Mouse (Mus musculus) hindlimb bud, embryonic 11.5 days (tissue): ENCODE measurements at regions not wholly inside any gene's neighbourhood (a gene's known extent, or its start where the extent isn't known, plus 50 kb on each side); places are given as distances from the start of the nearest gene placed in this dataset.

Experiments
- DNase-seq: peaks from one replicate; pipeline ENCODE4 v3.0.0-alpha.2; 2012; ENCODE audit warnings: low read depth, low spot score; ENCODE audit errors: extremely low spot score

DNA sequence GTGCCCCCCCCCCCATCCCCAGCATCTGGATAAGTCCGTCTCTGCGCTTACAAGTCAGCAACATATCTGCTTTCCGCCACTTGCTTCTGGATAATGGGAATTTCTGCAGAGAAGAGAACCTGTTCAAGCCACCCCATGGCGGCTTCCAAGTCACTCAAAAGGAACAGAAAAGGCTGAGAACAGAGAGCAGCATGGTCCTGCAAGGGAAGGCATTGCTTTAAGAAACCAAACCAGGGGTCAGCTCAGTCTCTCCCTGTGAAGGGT lies 137.5 kb upstream of the Mafb start:
- DNase-seq, result no peak

DNA sequence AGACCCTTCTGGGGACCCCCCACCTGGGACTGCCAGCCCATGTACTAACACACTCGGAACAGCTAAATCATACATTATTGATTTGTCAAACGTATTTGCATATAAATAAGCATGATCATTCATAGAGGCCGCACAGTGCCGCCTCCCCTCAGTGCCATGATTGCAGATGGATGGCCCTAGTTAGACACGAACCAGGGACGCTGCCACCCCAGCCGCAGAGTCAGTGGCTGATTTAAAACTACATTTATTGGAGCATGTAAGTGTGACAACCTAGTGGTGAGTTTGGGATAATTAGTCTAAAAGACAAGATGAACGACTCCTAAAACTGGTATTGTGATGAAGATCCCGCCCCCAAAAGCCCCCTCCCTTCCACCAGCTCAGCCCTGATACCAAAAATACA lies 138.3 kb upstream of the Top1 start:
- no peak for DNase-seq

DNA sequence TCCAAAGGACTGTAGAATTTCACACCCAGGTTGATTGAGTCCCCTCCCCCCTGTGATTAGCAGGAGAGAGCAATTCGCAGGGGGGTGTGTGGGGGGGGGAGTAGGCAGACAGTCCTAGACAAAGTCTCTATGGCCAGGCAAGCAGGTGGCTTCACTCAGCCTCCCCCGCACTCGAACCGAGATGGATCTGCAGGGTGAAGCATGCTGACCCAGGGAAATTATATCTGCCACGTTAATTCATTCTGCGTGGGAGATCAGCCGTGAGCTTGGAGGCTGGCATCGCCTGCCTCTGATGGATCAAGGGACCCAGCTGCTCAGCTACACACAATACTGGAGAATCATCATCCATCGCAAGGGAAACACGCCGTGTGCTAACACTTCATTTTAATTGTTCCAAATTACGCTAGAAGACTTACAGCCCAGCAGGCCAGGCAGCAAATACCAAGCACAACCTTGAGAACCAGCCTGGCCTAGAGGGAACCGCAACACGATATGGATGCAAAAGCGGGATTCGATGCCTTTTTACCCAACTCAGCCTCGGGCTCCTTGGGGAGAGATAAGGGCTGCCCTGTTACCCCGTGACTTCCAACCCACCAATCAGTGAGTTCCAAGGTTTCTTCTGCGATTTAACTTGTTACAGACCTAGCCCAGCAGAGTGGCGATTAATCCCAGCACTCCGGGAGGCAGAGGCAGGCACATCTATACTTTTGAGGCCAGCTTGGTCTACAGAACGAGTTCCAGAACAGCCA lies 137.7 kb upstream of the Top1 start:
- no peak for DNase-seq

DNA sequence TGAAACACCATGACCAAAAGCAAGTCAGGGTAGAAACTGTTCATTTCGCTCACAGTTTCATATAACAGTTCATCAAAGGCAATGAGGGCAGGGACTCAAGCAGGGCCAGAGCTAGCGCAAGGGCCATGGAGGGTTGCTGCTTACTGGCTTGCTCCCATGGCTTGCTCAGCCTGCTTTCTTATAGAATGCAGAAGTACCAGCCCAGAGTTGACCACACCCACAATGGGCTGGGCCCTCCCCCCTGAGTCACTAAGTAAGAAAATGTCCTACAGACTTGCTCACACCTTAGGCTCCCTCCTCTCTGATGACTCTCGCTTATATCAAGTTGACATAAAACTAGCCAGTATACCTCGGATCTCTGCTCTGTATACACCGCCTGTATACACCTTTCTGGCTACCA lies 135.5 kb upstream of the Top1 start:
- no peak for DNase-seq

DNA sequence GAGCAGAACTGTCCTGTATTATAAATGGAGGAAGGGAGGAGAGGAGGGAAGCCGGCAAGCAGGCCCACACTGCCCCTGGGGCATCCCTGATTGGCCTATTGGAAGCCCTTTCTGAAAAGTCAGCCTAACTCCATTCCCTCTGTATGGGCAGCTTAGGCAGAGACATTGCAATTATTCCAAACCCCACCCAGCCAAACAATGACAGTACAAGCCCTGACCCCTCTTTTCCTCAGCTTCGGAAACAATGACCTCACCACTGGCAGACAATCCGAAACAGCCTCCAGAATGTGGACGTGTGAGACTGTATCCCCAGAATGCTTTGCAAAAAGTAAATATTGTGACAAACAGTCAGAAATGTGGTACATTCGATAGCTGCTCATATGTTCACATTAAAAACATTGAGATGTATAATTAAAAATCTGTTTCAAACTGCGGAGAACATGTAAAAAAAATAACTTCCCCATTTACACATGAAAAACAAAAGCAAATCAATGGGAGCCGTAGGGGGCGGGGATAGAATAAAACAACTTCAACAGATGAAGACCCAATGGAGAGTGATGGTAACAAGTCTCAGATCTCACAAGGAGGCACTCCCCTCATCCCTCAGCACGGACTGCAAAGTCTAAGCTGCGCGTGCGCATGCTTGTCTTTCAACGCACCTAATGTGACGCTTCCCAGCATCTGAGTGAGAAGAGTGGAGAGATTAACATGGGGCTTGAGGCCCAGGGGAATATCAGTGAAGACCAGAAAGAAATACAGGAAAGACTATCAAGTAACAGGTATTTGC lies 134.9 kb upstream of the Top1 start:
- no peak for DNase-seq

DNA sequence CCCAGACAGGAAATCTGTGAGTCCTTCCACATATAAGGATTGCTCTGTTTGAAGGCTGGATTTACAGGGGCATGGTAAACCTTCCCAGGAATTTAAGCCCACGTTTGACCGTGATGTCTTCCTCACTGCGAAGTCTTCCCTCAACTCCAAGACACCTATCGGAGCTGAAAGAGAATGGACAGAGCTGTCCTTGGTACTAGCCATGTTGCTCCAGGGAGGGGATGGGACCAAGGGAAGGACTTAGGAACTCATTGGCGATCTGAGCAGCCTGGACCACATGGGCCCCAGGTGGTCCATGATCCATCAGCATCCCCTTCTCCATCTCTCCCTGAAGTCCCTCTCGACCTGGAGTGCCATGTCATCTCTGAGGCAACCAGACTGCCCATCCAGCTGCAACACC lies 130.1 kb upstream of the Top1 start:
- no peak for DNase-seq

DNA sequence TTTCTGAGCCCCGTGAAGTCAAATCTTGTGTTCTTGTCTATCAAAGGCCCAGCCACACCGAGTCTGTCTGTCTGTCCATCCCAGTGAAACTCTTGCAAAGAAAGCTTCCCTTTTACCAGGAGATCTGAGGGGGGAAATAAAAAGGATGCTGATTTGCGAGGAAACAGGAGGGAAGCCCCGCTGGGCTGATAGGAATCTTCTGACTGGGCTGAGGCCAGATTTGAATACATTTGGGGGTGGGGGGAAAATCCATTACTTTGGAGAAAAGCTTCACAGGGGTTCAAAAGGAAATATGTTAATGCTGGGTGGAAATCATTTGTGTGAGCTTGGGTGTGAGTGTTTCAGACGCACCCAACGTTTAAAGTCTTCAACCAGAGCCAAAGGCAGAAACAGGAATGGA lies 129.2 kb upstream of the Top1 start:
- no peak for DNase-seq

DNA sequence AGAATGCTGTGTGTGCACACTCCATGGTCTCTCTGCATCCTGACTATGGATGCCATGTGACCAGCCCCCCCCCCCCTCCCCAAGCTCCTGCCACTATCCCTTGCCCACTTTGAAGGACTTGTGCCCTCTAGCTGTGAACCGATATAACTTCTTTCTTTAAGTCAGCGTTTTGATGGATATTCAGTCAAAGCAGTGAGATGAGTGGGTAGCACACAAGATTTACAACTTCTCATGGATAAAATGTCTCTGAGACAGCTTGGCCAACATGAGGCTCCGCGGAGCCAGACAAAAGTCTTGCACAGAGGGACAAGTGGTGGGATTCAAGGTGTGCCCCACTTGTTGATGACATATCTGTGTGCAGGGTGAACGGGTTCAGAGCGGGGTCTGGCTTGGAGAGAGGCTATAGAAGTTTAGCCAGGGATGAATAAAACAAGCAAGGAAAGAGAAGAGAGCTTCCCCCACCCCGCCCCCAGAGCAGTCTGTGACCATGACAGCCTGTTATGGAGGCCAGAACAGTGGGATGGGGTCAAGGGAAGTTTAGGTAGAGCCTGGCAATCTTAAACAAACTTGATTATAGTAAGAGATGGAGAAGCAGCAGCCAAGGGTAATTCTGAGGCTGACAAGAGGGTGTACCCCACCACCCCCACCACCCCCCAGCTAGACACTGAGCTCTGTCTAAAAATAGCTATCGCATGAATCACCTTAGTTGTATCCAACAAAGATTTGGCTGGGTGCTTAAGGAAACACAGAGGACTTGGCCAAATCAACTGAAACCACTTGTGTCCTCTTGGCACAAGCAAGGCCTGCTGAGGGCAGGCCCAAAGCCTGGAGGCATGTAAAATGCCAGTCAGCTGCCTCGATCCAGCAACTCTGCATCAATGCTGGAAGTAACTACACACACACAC lies 120.1 kb upstream of the Top1 start:
- no peak for DNase-seq

DNA sequence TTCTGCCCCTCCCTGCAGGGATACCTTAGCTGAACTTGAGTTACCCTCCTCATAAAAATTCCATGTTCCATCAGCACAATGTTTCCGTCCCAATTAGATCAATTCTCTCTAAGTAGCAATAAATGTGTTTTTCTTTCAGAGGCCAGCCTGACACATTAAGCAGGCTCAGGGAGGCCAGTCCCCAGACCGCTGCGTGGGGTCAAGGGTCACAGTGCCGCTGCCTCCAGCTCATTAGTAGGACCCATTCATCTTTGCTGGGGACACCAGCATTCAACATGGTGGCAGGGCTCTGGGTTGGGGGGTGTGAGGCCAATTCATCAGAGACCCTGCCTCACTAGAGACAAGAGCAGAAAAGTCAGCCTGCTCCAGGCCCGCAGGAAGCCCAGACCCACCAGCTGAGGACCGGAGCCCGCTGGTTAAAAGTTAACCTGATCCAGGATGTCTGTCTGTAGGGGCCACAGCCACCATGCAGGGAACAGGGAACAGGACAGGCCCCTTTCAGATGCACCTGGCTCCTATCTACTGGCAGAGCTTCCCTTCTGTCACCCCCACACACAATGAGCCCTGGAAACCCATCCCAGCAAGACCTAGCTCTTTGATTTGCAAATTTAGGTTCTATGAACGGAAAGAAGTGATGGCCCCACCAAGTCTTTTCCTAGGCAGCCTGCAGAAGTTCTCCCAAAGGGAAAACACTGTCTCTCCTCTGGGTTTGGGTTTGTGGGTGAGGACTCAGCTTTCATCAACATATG lies 119.1 kb upstream of the Top1 start:
- DNase-seq, result no peak

DNA sequence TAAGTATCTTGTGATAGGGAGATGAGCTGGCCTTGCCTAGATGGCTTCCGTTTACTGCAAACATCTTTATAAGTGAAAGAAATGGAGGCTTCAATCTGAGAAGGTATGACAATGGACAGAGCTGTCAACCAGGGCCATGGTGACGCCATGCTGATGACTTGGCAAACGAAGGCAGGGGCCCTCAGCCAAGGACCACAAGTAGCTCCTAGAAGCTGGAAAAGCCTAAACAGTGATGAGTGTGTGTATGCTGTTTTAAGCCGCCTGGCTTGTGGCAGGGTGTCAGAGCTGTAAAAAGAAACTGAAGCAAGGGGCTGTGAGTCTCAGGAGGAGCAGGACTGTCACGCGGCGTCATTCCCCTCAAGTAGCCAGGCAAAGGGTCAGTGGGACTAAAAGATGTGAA lies 116.4 kb upstream of the Top1 start:
- DNase-seq, result no peak

DNA sequence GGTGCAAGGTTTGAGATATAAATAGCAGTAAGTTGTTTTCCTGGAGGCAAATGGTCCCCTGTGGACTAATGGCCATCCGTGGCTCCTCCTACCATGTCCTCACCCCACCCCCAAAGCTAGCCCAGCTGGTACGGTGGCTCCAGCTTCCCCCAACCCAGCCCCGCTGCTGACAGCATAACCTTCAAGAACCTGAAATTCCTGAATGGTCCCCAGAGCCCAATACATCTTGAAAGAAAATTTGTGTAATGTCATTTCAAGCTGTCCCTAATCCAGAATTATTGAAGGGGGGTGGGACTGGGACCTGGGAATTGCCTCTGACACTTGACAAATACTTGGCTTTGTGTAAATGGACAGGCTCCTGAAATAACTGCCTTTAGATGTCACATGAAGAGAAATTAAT lies 115.3 kb upstream of the Top1 start:
- no peak for DNase-seq

DNA sequence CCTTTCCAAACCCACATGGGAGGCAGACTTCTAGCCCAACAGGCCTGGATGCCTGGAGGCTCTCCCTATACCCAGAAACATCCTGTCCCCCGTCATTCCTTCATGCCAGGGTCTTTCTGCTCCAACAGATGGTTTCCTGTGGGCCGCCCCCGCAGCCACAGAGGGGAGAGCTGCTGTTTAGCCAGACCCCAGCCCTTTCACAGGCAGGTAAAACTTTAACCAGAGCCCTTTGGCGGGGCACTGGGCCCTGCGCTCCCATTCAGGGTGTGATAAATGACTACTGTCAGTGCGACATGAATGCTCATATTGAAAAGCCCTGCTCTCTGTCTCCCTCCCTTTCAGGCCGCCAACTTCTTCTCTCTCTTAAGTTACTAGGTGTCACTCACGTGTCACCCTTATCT lies 108.4 kb upstream of the Top1 start:
- DNase-seq, result no peak

DNA sequence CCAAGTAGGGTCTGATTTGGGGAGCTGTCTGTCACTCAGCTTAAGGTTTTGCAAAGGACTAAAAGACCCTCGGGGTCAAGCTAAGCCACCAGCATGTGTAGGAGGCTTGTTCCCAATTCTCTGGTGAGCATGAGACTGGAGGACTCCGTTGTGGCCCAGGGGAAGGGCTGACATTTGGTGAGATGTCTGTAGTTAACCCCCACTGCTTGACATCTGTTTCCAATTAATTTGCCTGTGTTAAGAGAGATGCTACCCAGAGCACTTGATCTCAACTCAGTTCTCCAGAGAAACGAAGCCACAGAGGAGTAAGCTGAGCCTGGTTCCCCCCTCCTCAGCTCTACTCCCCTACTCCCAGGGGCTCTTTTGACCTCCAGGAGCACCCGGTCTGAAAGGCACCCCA lies 100.2 kb upstream of the Top1 start:
- DNase-seq, result no peak

DNA sequence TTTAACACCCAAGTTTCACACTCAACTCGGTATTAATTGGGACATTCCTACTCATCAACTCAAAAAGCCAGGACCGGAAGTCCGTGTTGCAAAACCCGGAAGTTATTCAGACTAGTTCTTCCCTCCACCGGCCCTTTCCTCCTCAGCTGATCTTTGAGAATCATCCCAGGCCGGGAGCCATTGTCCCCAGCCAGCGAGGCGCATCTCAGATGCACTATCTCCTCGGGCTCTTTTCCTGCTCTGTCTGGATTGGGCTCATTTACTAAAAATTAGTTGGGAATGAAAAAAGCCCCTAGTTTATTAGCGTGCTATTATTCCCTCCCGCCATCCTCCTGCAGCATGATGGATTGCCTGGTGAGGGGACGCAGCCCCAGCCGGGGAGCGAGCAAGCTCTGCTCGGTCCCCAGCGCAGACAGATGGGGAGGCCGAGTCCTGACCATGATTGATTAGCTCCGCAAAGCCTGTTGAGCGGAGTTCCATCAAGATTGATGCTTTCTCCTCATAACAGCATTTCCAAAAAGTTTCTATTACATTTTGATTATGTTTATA lies 93.5 kb upstream of the Top1 start:
- no peak for DNase-seq

DNA sequence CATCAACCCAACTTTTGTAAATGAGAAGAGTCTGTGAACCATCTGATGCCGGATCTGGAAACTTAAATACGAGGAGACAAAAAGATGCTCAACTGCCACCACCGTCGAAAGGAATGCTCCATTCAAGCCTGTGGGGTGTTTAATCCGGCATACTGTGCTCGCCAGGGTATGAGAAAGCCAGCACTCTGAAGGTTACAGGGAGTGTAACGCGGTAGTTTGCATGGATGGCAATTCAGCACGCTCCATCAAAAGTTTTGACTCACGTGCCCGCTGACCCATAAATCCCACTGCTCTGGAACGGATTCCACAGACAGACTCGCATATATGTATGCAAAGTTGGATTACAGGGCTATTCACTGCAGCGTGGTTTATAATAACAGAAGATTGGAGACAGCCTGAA lies 84.0 kb upstream of the Top1 start:
- DNase-seq, result no peak

DNA sequence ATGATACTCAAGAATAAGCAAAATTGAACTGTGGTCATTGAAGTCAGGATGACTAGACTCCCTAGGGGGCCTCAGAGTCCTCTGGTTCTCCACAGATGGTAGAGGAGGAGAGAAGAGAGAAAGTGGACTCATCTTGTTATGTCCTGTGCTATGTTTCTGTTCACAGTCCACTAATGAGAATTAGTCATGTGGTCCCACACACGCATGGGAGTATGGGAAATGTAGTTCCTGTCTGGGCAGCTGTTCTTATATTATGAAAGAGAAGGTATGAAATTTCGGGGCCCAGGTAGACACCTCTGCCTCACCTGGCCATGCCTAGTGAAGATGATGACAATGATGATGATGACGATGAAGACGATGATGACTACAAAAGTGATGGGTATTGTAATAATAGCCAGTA lies 77.9 kb upstream of the Top1 start:
- no peak for DNase-seq

DNA sequence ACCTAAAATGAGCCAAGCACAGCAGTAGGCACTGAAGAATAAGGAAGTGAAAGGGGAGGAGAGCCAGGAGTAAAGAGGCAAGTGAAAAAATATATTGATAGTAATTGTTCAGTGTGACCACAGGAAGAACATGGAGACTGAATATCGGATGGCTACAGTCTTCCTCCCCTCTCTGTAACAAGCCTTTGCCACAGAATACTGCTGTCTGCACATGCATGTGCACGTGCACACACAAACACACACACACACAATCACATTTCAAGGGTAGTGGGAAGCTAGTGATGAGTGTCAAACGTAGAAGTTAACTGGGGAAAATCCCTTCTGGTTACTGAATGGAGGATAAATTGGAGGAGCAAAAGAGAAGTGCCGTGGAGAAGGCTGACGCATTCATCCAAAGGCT lies 76.2 kb upstream of the Top1 start:
- DNase-seq, result no peak

DNA sequence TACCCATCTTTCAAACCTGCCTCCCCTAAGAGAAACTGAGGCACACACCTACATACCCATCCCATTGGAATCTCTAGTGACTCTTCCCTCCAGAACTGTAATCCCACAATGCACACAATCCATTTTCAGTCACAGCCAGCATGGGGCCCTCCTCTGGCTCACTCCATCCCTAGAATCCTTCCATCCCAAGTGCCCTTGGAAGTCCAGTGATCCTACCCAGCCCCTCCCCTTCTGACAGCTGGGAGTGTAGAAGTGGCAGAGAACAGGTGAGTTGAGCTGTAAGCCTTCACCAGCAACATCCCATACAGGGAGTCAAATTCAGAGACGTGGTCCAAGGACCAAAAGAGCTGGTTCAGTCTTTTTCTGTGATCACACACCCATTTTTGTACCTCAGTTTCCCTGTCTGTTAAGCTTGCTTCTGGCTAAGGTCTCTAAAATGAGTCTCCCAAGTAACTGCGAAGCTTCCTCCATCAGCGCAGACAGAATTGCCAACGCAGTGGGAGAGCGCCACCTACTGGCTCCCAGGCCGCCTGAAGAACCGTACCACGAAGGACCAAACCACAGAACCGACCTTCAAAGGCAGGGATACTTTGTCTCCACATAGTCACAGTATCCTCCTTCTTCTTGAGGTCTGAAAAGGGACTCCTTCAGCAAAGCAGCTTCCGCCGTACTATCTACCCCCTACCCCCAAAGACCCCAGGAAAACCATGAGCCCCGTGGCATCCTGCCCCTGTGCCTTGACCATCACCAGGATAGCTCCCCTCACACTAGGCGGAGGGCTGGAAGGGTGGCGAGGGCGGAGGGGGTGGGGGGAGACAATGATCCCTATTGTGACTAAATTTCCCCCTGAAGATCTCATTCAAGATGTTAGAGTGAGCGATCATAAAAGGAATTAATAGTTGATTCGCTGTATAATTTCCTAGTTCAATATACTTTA lies 67.0 kb upstream of the Top1 start:
- peak; percentile 68 for DNase-seq

DNA sequence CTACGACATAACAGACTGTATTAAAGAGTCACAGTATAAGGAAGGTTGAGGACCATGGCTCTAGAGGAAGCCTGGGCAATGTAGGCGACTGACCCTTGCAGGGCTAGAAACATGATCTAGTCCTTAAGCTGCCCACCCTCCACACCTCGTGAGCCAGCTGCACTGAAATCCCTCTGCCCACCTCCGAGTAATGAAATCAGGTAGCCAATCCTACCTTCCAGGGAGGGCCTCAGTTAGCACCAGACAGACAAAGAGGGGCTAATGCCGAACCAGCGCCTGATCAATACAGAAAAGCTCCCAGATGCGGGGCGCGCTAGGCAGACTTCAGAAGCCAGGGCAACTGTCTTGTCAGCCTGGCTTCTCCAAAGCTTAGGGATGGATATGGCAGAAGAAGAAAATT lies 65.4 kb upstream of the Top1 start:
- DNase-seq, result no peak

DNA sequence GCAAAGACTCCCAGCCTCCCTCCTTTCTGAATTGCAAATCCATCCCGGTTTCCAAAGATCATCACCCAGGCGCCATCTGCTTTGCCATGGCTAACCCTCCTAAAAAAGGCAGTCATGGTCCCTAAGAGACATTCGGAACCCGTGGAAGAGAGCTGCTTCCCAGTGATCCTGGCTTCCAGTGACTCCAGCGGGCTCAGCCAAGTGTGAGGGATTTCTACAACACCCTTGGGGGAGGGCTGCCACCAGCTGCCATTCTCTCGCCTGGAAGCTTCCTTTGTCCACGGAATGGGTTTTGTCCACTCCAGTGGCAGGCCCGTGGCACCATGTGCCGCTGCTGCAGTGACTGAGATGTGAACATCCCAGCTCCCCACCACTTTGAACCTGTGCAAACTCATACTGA lies 64.7 kb upstream of the Top1 start:
- DNase-seq, result no peak
